Mouse (Mus musculus): ENCODE results near the gene Park7. TPM values are rescaled to one million over a fixed set of nuclear protein-coding genes. Genes with fewer than 3 reads are reported as not detected.

Gene Park7
- polyA plus RNA-seq, 1 experiment, result 277 TPM

- no peak for TF ChIP-seq GATA1 (IDR thresholded peaks at IDR 0.05; ENCODE audit: borderline replicate concordance, low read length)
- TF ChIP-seq FLI1 (IDR thresholded peaks at IDR 0.05; ENCODE audit: low read length), result no peak
- no peaks in the 10 kb centered on the region for H3K9me3 ChIP-seq
- peaks cover 7% of the 10 kb centered on the region for H3K36me3 ChIP-seq (replicated peaks; ENCODE audit: low read length)
- peaks cover 40% of the 10 kb centered on the region for H3K27me3 ChIP-seq (replicated peaks)
- no peak overlapping the region for H3K4me3 ChIP-seq (replicated peaks)
- peaks cover 15% of the 10 kb centered on the region for H3K4me1 ChIP-seq
Measured at GRCm38 (mm10) chr4:150868859-150869258, 45.4 kb downstream of the Park7 start.

- no peak for TF ChIP-seq FLI1 (IDR thresholded peaks at IDR 0.05; ENCODE audit: low read length)
- no peak for TF ChIP-seq GATA1 (IDR thresholded peaks at IDR 0.05; ENCODE audit: borderline replicate concordance, low read length)
- H3K36me3 ChIP-seq (replicated peaks; ENCODE audit: low read length), result peaks cover 7% of the 10 kb centered on the region
- H3K4me1 ChIP-seq, result peaks cover 15% of the 10 kb centered on the region
- peaks cover 36% of the 10 kb centered on the region for H3K27me3 ChIP-seq (replicated peaks)
- H3K9me3 ChIP-seq, result no peaks in the 10 kb centered on the region
- no peak overlapping the region for H3K4me3 ChIP-seq (replicated peaks)
Measured at GRCm38 (mm10) chr4:150868161-150868560, 46.1 kb downstream of the Park7 start.

- Histone ChIP-seq H3K4me3 (replicated peaks) (no peak overlapping the region), H3K27me3 (replicated peaks) (peaks cover 32% of the 10 kb centered on the region), H3K9me3 (no peaks in the 10 kb centered on the region), H3K36me3 (replicated peaks; ENCODE audit: low read length) (peaks cover 7% of the 10 kb centered on the region), H3K4me1 (peaks cover 7% of the 10 kb centered on the region)
- TF ChIP-seq GATA1 (IDR thresholded peaks at IDR 0.05; ENCODE audit: borderline replicate concordance, low read length) (no peak), FLI1 (IDR thresholded peaks at IDR 0.05; ENCODE audit: low read length) (no peak)
Measured at GRCm38 (mm10) chr4:150866494-150866893, 47.7 kb downstream of the Park7 start.

- Histone ChIP-seq H3K9me3 (no peaks in the 10 kb centered on the region), H3K27me3 (replicated peaks) (peaks cover 31% of the 10 kb centered on the region), H3K4me3 (replicated peaks) (no peak overlapping the region), H3K4me1 (peaks cover 2% of the 10 kb centered on the region; the same call in 1 of the 2 replicates), H3K36me3 (replicated peaks; ENCODE audit: low read length) (peaks cover 7% of the 10 kb centered on the region)
- TF ChIP-seq GATA1 (IDR thresholded peaks at IDR 0.05; ENCODE audit: borderline replicate concordance, low read length) (no peak), FLI1 (IDR thresholded peaks at IDR 0.05; ENCODE audit: low read length) (no peak)
Measured at GRCm38 (mm10) chr4:150866069-150866468, 48.2 kb downstream of the Park7 start.

GRCm38 (mm10) chr4:150865371-150865770 lies 48.9 kb downstream of the Park7 start:
- Histone ChIP-seq H3K9me3 (no peaks in the 10 kb centered on the region), H3K36me3 (replicated peaks; ENCODE audit: low read length) (peaks cover 7% of the 10 kb centered on the region), H3K4me1 (no peaks in the 10 kb centered on the region), H3K4me3 (replicated peaks) (no peak overlapping the region), H3K27me3 (replicated peaks) (peaks cover 32% of the 10 kb centered on the region)
- TF ChIP-seq GATA1 (IDR thresholded peaks at IDR 0.05; ENCODE audit: borderline replicate concordance, low read length) (no peak), FLI1 (IDR thresholded peaks at IDR 0.05; ENCODE audit: low read length) (no peak)

- no peaks in the 10 kb centered on the region for H3K9me3 ChIP-seq
- peaks cover 31% of the 10 kb centered on the region for H3K27me3 ChIP-seq (replicated peaks)
- H3K4me1 ChIP-seq, result no peaks in the 10 kb centered on the region
- no peak for TF ChIP-seq GATA1 (IDR thresholded peaks at IDR 0.05; ENCODE audit: borderline replicate concordance, low read length)
- no peak for TF ChIP-seq FLI1 (IDR thresholded peaks at IDR 0.05; ENCODE audit: low read length)
- H3K36me3 ChIP-seq (replicated peaks; ENCODE audit: low read length), result peaks cover 7% of the 10 kb centered on the region
- no peak overlapping the region for H3K4me3 ChIP-seq (replicated peaks)
Measured at GRCm38 (mm10) chr4:150862626-150863375, 51.4 kb downstream of the Park7 start.

- Histone ChIP-seq H3K4me1 (no peaks in the 10 kb centered on the region), H3K27me3 (replicated peaks) (peaks cover 40% of the 10 kb centered on the region), H3K36me3 (replicated peaks; ENCODE audit: low read length) (peaks cover 2% of the 10 kb centered on the region), H3K9me3 (no peaks in the 10 kb centered on the region), H3K4me3 (replicated peaks) (no peak overlapping the region)
- TF ChIP-seq FLI1 (IDR thresholded peaks at IDR 0.05; ENCODE audit: low read length) (no peak), GATA1 (IDR thresholded peaks at IDR 0.05; ENCODE audit: borderline replicate concordance, low read length) (no peak)
Measured at GRCm38 (mm10) chr4:150861161-150861560, 53.1 kb downstream of the Park7 start.

GRCm38 (mm10) chr4:150860526-150860925 lies 53.7 kb downstream of the Park7 start:
- Histone ChIP-seq H3K27me3 (replicated peaks) (peaks cover 44% of the 10 kb centered on the region), H3K4me3 (replicated peaks) (no peak overlapping the region), H3K36me3 (replicated peaks; ENCODE audit: low read length) (no peaks in the 10 kb centered on the region), H3K4me1 (peaks cover 3% of the 10 kb centered on the region), H3K9me3 (no peaks in the 10 kb centered on the region)
- no peak for TF ChIP-seq FLI1 (IDR thresholded peaks at IDR 0.05; ENCODE audit: low read length)
- no peak for TF ChIP-seq GATA1 (IDR thresholded peaks at IDR 0.05; ENCODE audit: borderline replicate concordance, low read length)

- Histone ChIP-seq H3K4me3 (replicated peaks) (peak overlapping the region; percentile 93), H3K36me3 (replicated peaks; ENCODE audit: low read length) (no peaks in the 10 kb centered on the region)
- TF ChIP-seq FLI1 (IDR thresholded peaks at IDR 0.05; ENCODE audit: low read length), result no peak
- no peak for TF ChIP-seq GATA1 (IDR thresholded peaks at IDR 0.05; ENCODE audit: borderline replicate concordance, low read length)
Measured at GRCm38 (mm10) chr4:150855346-150855745, 58.9 kb downstream of the Park7 start.

GRCm38 (mm10) chr4:150854839-150855246 lies 59.4 kb downstream of the Park7 start:
- Histone ChIP-seq H3K27me3 (replicated peaks) (peaks cover 72% of the 10 kb centered on the region), H3K9me3 (no peaks in the 10 kb centered on the region), H3K36me3 (replicated peaks; ENCODE audit: low read length) (no peaks in the 10 kb centered on the region), H3K4me1 (peaks cover 18% of the 10 kb centered on the region), H3K4me3 (replicated peaks) (peak overlapping the region; percentile 93)
- no peak for TF ChIP-seq GATA1 (IDR thresholded peaks at IDR 0.05; ENCODE audit: borderline replicate concordance, low read length)

More at GRCm38 (mm10) chr4:150855346-150855745, 58.9 kb downstream of the Park7 start:
- Histone ChIP-seq H3K4me1 (peaks cover 18% of the 10 kb centered on the region), H3K27me3 (replicated peaks) (peaks cover 72% of the 10 kb centered on the region), H3K9me3 (no peaks in the 10 kb centered on the region)
